Mouse (Mus musculus): ENCODE data around the gene Vcp. TPM values are rescaled to one million over a fixed set of nuclear protein-coding genes. Genes with fewer than 3 reads are reported as not detected.
A peak's percentile ranks its signal among the peaks of the same experiment; 100 is the strongest.

The Vcp gene
- polyA plus RNA-seq, 1 experiment = 118 TPM

- 1% methylated on average over 21 of the region's 27 CpGs for WGBS
- H3K4me3 ChIP-seq (replicated peaks; ENCODE audit: extremely low read depth, low read depth, low read length) = peak overlapping the region; percentile 84
- DNase-seq = peak; percentile 82
- no peak for TF ChIP-seq CTCF (IDR thresholded peaks at IDR 0.05; ENCODE audit: insufficient read depth, low read length)
- peak; percentile 58; the same call in 1 of the 2 replicates for TF ChIP-seq POLR2A (IDR thresholded peaks at IDR 0.05; ENCODE audit: borderline replicate concordance, extremely low read depth, low read depth, low read length)
- peaks cover 6% of the 10 kb centered on the region for H3K4me1 ChIP-seq (ENCODE audit: control insufficient read depth, insufficient read depth, low read length)
Measured at GRCm38 (mm10) chr4:42950065-42950558, 50.2 kb downstream of the Vcp start.

- H3K4me3 ChIP-seq (replicated peaks; ENCODE audit: extremely low read depth, low read depth, low read length) = peak within 1 kb of the TSS; percentile 84
- peak; percentile 99 for DNase-seq
- 1% methylated on average over 38 of the region's 39 CpGs for WGBS
- H3K4me1 ChIP-seq (ENCODE audit: control insufficient read depth, insufficient read depth, low read length) = peaks cover 6% of the 10 kb centered on the region
- TF ChIP-seq POLR2A (IDR thresholded peaks at IDR 0.05; ENCODE audit: borderline replicate concordance, extremely low read depth, low read depth, low read length) (no peak), CTCF (IDR thresholded peaks at IDR 0.05; ENCODE audit: insufficient read depth, low read length) (no peak)
Measured at GRCm38 (mm10) chr4:42949676-42950051, 50.6 kb downstream of the Vcp start, which contains the start of gene Dnajb5. Dnajb5 (plus strand) TSS chr4:42949814.

GRCm38 (mm10) chr4:42949051-42949675 lies 51.1 kb downstream of the Vcp start:
- Histone ChIP-seq H3K4me1 (ENCODE audit: control insufficient read depth, insufficient read depth, low read length) (peaks cover 6% of the 10 kb centered on the region), H3K4me3 (replicated peaks; ENCODE audit: extremely low read depth, low read depth, low read length) (peak overlapping the region; percentile 49)
- 8% methylated on average over 14 of the region's 14 CpGs for WGBS
- no peak for DNase-seq
- TF ChIP-seq CTCF (IDR thresholded peaks at IDR 0.05; ENCODE audit: insufficient read depth, low read length) (no peak), POLR2A (IDR thresholded peaks at IDR 0.05; ENCODE audit: borderline replicate concordance, extremely low read depth, low read depth, low read length) (peak; percentile 27; the same call in 1 of the 2 replicates)

GRCm38 (mm10) chr4:42948527-42948926 lies 51.8 kb downstream of the Vcp start:
- WGBS = 44% methylated on average over 13 of the region's 13 CpGs
- Histone ChIP-seq H3K4me3 (replicated peaks; ENCODE audit: extremely low read depth, low read depth, low read length) (no peak overlapping the region), H3K4me1 (ENCODE audit: control insufficient read depth, insufficient read depth, low read length) (peaks cover 6% of the 10 kb centered on the region)
- TF ChIP-seq CTCF (IDR thresholded peaks at IDR 0.05; ENCODE audit: insufficient read depth, low read length) (no peak), POLR2A (IDR thresholded peaks at IDR 0.05; ENCODE audit: borderline replicate concordance, extremely low read depth, low read depth, low read length) (no peak)
- DNase-seq = no peak

- H3K4me3 ChIP-seq (replicated peaks; ENCODE audit: extremely low read depth, low read depth, low read length) = no peak overlapping the region
- no peak for DNase-seq
- peaks cover 6% of the 10 kb centered on the region for H3K4me1 ChIP-seq (ENCODE audit: control insufficient read depth, insufficient read depth, low read length)
- TF ChIP-seq CTCF (IDR thresholded peaks at IDR 0.05; ENCODE audit: insufficient read depth, low read length) = no peak
- TF ChIP-seq POLR2A (IDR thresholded peaks at IDR 0.05; ENCODE audit: borderline replicate concordance, extremely low read depth, low read depth, low read length) = no peak
- WGBS = 56% methylated on average over 10 of the region's 10 CpGs
Measured at GRCm38 (mm10) chr4:42946733-42947290, 53.5 kb downstream of the Vcp start.

GRCm38 (mm10) chr4:42945952-42946351 lies 54.4 kb downstream of the Vcp start:
- no peak for TF ChIP-seq POLR2A (IDR thresholded peaks at IDR 0.05; ENCODE audit: borderline replicate concordance, extremely low read depth, low read depth, low read length)
- no peak for TF ChIP-seq CTCF (IDR thresholded peaks at IDR 0.05; ENCODE audit: insufficient read depth, low read length)
- WGBS = 5% methylated on average over 5 of the region's 5 CpGs
- DNase-seq = peak; percentile 46
- Histone ChIP-seq H3K4me3 (replicated peaks; ENCODE audit: extremely low read depth, low read depth, low read length) (no peak overlapping the region), H3K4me1 (ENCODE audit: control insufficient read depth, insufficient read depth, low read length) (peaks cover 6% of the 10 kb centered on the region)

GRCm38 (mm10) chr4:42945445-42945844 lies 54.9 kb downstream of the Vcp start:
- WGBS = 81% methylated on average over 3 of the region's 3 CpGs
- H3K4me3 ChIP-seq (replicated peaks; ENCODE audit: extremely low read depth, low read depth, low read length) = no peak overlapping the region

GRCm38 (mm10) chr4:42945043-42945442 lies 55.3 kb downstream of the Vcp start:
- H3K4me3 ChIP-seq (replicated peaks; ENCODE audit: extremely low read depth, low read depth, low read length) = no peak overlapping the region
- TF ChIP-seq POLR2A (IDR thresholded peaks at IDR 0.05; ENCODE audit: borderline replicate concordance, extremely low read depth, low read depth, low read length) = no peak
- TF ChIP-seq CTCF (IDR thresholded peaks at IDR 0.05; ENCODE audit: insufficient read depth, low read length) = no peak
- peaks cover 3% of the 10 kb centered on the region; the same call in 1 of the 2 replicates for H3K4me1 ChIP-seq (ENCODE audit: control insufficient read depth, insufficient read depth, low read length)
- WGBS = 7% methylated on average over 6 of the region's 6 CpGs
- DNase-seq = no peak

More at GRCm38 (mm10) chr4:42945445-42945844, 54.9 kb downstream of the Vcp start:
- peaks cover 5% of the 10 kb centered on the region for H3K4me1 ChIP-seq (ENCODE audit: control insufficient read depth, insufficient read depth, low read length)
- TF ChIP-seq POLR2A (IDR thresholded peaks at IDR 0.05; ENCODE audit: borderline replicate concordance, extremely low read depth, low read depth, low read length) = no peak
- no peak for TF ChIP-seq CTCF (IDR thresholded peaks at IDR 0.05; ENCODE audit: insufficient read depth, low read length)
- no peak for DNase-seq

GRCm38 (mm10) chr4:42944185-42944584 lies 56.1 kb downstream of the Vcp start:
- no peak for DNase-seq
- H3K4me3 ChIP-seq (replicated peaks; ENCODE audit: extremely low read depth, low read depth, low read length) = no peak overlapping the region
- TF ChIP-seq POLR2A (IDR thresholded peaks at IDR 0.05; ENCODE audit: borderline replicate concordance, extremely low read depth, low read depth, low read length) (no peak), CTCF (IDR thresholded peaks at IDR 0.05; ENCODE audit: insufficient read depth, low read length) (no peak)
- 80% methylated on average over 9 of the region's 9 CpGs for WGBS
- H3K4me1 ChIP-seq (ENCODE audit: control insufficient read depth, insufficient read depth, low read length) = peaks cover 2% of the 10 kb centered on the region; the same call in 1 of the 2 replicates

- Histone ChIP-seq H3K4me1 (ENCODE audit: control insufficient read depth, insufficient read depth, low read length) (no peaks in the 10 kb centered on the region), H3K4me3 (replicated peaks; ENCODE audit: extremely low read depth, low read depth, low read length) (no peak overlapping the region)
- WGBS = 61% methylated on average over 5 of the region's 5 CpGs
- DNase-seq = no peak
- no peak for TF ChIP-seq POLR2A (IDR thresholded peaks at IDR 0.05; ENCODE audit: borderline replicate concordance, extremely low read depth, low read depth, low read length)
- TF ChIP-seq CTCF (IDR thresholded peaks at IDR 0.05; ENCODE audit: insufficient read depth, low read length) = no peak
Measured at GRCm38 (mm10) chr4:42943341-42943740, 57.0 kb downstream of the Vcp start.

Measured in lung, adult 2 months (tissue).